Mouse (Mus musculus) adrenal gland, postnatal 25 days (tissue): ENCODE data around the gene Ptpn22. TPM values are rescaled to one million over a fixed set of nuclear protein-coding genes. Genes with fewer than 3 reads are reported as not detected.
A peak's percentile ranks its signal among the peaks of the same experiment; 100 is the strongest.

Experiments used
- DNase-seq: peaks from one replicate; pipeline ENCODE4 v3.0.0; 2021; ENCODE audit warnings: mixed read lengths
- total RNA-seq: library from RNA; stranded (reverse); gene quantifications from 2 replicates; pipeline ENCODE4 v1.2.3, GENCODE M21; 2021

The Ptpn22 gene
- total RNA-seq, 1 experiment from 2014 or later, result 1.1 TPM

GRCm38 (mm10) chr3:103925302-103925701, 65.7 kb downstream of the Ptpn22 start:
- no peak for DNase-seq

GRCm38 (mm10) chr3:103927511-103927910, 67.9 kb downstream of the Ptpn22 start:
- peak; percentile 8 for DNase-seq

GRCm38 (mm10) chr3:103944794-103945562, 85.4 kb downstream of the Ptpn22 start:
- DNase-seq, result no peak

GRCm38 (mm10) chr3:103948666-103949065, 89.1 kb downstream of the Ptpn22 start:
- DNase-seq, result no peak

- DNase-seq, result no peak
Measured at GRCm38 (mm10) chr3:103960622-103961021, 101.0 kb downstream of the Ptpn22 start.

Other genes with a start within 250 kb of the Ptpn22 start
- 2.1 and 2.6 TPM in 2 replicates for gene Atg4a-ps, start 213.7 kb upstream of the Ptpn22 start, total RNA-seq
- 6.9 and 9.0 TPM in 2 replicates for gene Olfml3, start 121.8 kb upstream of the Ptpn22 start, total RNA-seq
- not detected in 2 replicates for gene Gm10964, start 120.4 kb upstream of the Ptpn22 start, total RNA-seq
- 135 and 139 TPM in 2 replicates for gene Hipk1, start 68.2 kb upstream of the Ptpn22 start, total RNA-seq
- 11.3 and 13.4 TPM in 2 replicates for gene Dclre1b, start 50.4 kb upstream of the Ptpn22 start, total RNA-seq
- gene Ap4b1, start 50.3 kb upstream of the Ptpn22 start, total RNA-seq, result 19.6 and 23.5 TPM in 2 replicates
- gene Gm43064, start 50.2 kb upstream of the Ptpn22 start, total RNA-seq, result 0.21 TPM in 1 of 2 replicates, not detected in the other
- 0.70 TPM in 1 of 2 replicates, not detected in the other for gene Bcl2l15, start 27.2 kb upstream of the Ptpn22 start, total RNA-seq
- 17.7 and 20.2 TPM in 2 replicates for gene Rsbn1, start 54.3 kb downstream of the Ptpn22 start, total RNA-seq
- gene Phtf1, start 108.3 kb downstream of the Ptpn22 start, total RNA-seq, result 19.6 and 21.9 TPM in 2 replicates